Mouse (Mus musculus) B cell, adult 2 months (primary cell): ENCODE measurements at regions not wholly inside any gene's neighbourhood (a gene's known extent, or its start where the extent isn't known, plus 50 kb on each side); places are given as distances from the start of the nearest gene placed in this dataset.

Source experiments
- DNase-seq, 2 experiments: peaks; one replicate each; pipeline ENCODE4 v3.0.0; 2022

- DNase-seq: no peak
These were observed 99.2 kb upstream of the Cd180 start for GRCm38 (mm10) chr13:102594201-102594600.

- DNase-seq: no peak
These were observed 97.8 kb upstream of the Cd180 start for GRCm38 (mm10) chr13:102595602-102596001.

- no peak for DNase-seq
These were observed 97.3 kb upstream of the Cd180 start for GRCm38 (mm10) chr13:102596101-102596500.

DNA sequence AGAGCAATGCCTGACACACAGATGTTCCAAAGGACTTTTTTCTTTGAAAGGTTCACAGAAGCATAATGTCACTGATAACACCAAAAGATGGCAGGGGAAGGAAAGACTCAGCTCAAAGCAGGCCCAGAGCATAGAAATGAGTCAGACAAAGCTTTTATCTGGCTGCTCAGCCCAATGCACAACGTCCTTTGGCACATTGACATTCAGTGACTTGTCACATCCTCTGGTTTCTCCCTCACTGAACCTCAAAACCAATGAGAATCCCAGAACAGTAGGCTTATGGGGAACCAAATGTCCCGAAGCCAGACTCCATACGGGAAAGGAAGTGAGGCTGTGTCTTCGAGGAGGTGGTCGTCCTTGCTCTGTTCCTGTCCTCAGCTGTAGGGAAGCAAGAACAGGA lies 95.2 kb upstream of the Cd180 start:
- DNase-seq: no peak

DNA sequence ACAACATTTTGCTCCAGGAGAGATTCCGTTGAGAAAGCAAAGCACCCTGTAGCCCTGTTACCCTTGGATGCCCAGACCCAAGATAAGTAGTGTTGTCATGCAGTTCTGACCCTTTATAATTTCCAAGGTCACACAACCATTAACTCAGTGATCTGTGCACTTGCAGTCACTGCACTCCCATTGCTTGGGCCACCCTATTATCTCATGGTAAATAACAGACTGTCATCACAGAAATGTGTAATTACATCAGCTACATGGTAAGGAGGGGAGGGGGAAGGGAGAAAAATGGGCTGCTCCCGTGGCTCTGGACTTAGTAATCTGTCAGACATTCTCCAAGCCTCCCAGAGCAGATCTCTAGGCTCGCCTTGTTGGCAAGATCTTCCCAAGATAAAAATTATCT lies 93.8 kb upstream of the Cd180 start:
- DNase-seq: no peak

GRCm38 (mm10) chr13:102600026-102600425 lies 93.3 kb upstream of the Cd180 start:
- no peak for DNase-seq

- no peak for DNase-seq
These were observed 68.9 kb upstream of the Cd180 start for GRCm38 (mm10) chr13:102624461-102624860.

DNA sequence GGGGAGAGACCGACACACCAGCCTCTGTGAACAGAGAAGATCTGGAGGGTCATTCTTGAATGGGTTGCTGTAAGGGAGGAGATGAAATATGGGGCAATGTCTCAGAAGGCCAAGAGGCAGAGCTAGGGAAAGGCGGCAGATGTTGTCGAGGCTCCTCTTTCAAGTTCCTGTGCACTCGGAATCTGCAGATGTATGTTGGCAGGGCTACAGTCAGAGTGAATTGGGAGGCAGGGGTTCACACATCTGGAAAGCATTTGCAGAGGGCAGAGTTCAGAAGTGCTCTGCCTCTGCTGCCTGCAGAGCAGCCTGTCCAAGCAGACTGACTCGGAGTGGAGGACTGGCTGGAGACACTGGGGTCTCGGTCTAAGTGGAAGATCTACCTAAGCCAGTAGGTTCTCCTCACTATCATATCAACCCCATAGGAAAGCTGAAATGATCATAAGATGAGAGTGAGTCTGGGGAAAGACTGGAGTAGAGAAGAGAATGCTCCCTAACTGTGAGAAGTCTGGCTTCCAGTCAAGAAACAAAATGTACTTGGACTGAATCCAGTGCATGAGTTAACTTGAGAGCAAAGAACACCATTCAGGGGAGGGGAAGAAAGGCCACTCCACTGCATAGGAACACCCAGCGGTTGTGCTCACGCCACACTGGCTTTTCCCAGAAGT lies 68.1 kb upstream of the Cd180 start:
- no peak for DNase-seq

DNA sequence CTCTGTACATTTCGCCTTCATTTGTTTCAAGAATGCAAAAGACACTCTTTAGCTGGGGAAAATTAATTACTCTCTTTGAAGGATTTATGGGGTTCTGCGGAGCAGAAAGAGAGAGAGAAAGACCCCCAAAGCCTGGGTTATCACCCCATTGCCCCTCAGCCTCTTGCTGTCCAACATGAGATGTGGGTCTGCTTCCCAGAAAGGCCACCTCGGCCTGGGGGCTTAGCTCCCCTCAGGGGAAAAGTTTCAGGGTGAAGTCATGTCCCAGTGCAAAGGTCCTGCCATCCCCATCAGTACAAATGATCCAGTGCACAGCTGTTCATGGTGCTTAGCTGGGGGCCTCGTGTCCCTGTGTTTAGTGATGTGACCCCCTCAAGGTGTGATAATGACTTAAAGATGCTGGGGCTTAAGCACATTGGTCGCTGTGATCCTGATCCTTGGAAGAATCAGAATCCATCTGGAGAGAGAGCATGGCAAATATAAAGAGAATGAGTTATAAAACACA lies 67.5 kb upstream of the Cd180 start:
- no peak for DNase-seq

GRCm38 (mm10) chr13:102627786-102628185 lies 65.6 kb upstream of the Cd180 start:
- no peak for DNase-seq

- DNase-seq: no peak
These were observed 64.2 kb upstream of the Cd180 start for GRCm38 (mm10) chr13:102629176-102629575.

DNA sequence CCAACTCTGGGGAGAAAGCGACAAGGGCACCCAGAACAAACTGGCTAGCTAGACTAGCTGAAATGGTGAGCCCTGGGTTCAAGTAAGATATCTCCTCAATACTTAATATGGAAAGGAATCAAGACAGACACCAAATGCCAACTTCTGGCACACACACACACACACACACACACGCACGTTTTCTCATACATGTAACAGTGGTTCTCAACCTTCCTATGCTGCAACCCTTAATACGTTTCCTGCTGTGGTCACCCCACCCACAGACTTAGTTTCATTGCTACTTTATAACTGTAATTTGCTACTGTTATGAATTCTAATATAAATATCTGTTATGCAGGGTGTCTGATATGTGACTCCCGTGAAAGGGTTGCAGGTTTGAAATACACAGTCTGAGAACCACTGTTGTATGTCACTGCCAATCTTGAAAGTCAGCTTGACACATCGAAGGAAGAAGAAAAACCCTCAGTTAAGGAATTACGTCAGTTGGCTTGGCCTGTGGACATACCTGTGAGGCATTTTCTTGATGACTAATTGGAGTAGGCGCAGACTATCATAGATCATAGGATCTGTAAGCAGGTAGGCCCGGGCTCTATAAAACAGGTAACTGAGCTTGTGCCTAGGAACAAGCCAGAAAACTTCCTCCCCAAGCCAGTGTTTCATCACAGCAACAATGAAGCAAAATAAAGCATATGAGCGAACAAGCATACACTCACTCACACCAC lies 59.0 kb upstream of the Cd180 start:
- DNase-seq: no peak

DNA sequence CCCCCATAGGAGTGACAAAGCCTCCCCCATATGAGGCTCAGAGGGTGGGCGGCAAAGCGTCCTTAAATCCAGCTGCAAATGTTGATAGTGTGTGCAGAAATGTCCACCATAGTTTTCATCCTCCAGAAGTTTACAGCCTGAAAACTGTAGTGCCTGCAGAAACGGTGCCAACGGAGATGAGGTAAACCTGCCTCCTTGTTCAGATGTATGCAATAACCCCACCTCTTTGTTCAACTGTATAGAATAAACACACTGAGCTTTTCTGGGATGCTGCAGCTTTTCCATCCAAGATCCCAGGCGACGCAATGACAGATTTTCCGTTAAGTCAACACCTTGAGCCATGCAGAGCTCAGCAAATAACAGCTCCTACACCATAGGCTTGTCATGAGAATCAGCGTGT lies 57.3 kb upstream of the Cd180 start:
- no peak for DNase-seq

- no peak for DNase-seq
These were observed 56.3 kb upstream of the Cd180 start for GRCm38 (mm10) chr13:102637059-102637458.

GRCm38 (mm10) chr13:102639651-102640050 lies 53.7 kb upstream of the Cd180 start:
- DNase-seq: no peak

DNA sequence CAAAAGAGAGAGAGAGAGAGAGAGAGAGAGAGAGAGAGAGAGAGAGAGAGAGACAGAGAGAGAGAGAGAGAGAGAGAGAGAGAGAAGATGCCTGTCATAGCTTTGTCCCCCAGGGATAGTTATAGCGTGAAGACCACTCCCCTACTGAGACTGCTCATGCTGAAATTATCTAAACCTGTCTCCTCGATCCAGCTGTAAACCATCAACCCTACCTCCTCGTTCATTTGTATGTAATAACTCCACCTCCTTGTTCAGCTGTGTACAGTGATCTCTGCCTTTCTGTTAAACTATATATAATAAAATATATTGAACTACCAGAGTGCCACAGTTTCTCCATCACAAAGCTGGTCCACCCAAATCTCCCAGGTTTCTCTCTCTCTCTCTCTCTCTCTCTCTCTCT lies 53.2 kb upstream of the Cd180 start:
- DNase-seq: no peak
